Mouse (Mus musculus) neural tube, embryonic 15.5 days (tissue): ENCODE data around the gene Sh3rf3. TPM values are rescaled to one million over a fixed set of nuclear protein-coding genes. Genes with fewer than 3 reads are reported as not detected.

Experiments used
- ATAC-seq: fragments of 200-750 bp; cut with Nextera tagmentation; 2 replicates; pipeline ENCODE4 v1.8.0; 2017; ENCODE audit warnings: mild to moderate bottlenecking, moderate TSS enrichment, moderate library complexity; ENCODE audit not compliant: low FRiP score
- H3K27ac ChIP-seq: fragments of 300-500 bp; sonication (generic); replicated peaks from 2 replicates; pipeline ENCODE4 v1.5.1; 2015; ENCODE audit warnings: mild to moderate bottlenecking, inconsistent platforms
- H3K27me3 ChIP-seq: fragments of 300-500 bp; sonication (generic); replicated peaks from 2 replicates; pipeline ENCODE4 v1.6.1; 2015; ENCODE audit warnings: inconsistent platforms
- H3K36me3 ChIP-seq: fragments of 300-500 bp; sonication (generic); 2 replicates; pipeline ENCODE4 v1.6.1; 2015; ENCODE audit warnings: inconsistent platforms
- H3K4me1 ChIP-seq: fragments of 300-500 bp; sonication (generic); 2 replicates; pipeline ENCODE4 v1.6.1; 2015; ENCODE audit warnings: inconsistent platforms
- H3K4me2 ChIP-seq: fragments of 300-500 bp; sonication (generic); 2 replicates; pipeline ENCODE4 v1.6.1; 2015; ENCODE audit warnings: inconsistent platforms, mild to moderate bottlenecking, moderate library complexity
- H3K4me3 ChIP-seq: fragments of 300-500 bp; sonication (generic); replicated peaks from 2 replicates; pipeline ENCODE4 v1.5.1; 2015; ENCODE audit warnings: mild to moderate bottlenecking, inconsistent platforms
- H3K9ac ChIP-seq: fragments of 300-500 bp; sonication (generic); replicated peaks from 2 replicates; pipeline ENCODE4 v1.6.1; 2015; ENCODE audit warnings: mild to moderate bottlenecking, inconsistent platforms
- H3K9me3 ChIP-seq: fragments of 300-500 bp; sonication (generic); replicated peaks from 2 replicates; pipeline ENCODE4 v1.6.1; 2016; ENCODE audit warnings: inconsistent platforms
- WGBS: fragments of 180-500 bp; shearing (Covaris S2); methylation state at CpG from one replicate; pipeline ENCODE4 v1.1.7; 2015; ENCODE audit warnings: mixed read lengths; 5-methylcytosine and 5-hydroxymethylcytosine counted together
- microRNA-seq: library from miRNA; unstranded; fragments of <30 nt; microRNA quantifications from one replicate; pipeline ENCODE4, GENCODE M21; 2017
- polyA plus RNA-seq: library from polyadenylated mRNA; unstranded; fragments of >200 nt; fragmentation: Nextera tagmentation; extraction: Ambion mirVana; gene quantifications from 2 replicates; pipeline ENCODE4 v1.2.1, GENCODE M21; 2015

The Sh3rf3 gene
- polyA plus RNA-seq, 1 experiment from 2014 or later = 3.3 TPM

DNA sequence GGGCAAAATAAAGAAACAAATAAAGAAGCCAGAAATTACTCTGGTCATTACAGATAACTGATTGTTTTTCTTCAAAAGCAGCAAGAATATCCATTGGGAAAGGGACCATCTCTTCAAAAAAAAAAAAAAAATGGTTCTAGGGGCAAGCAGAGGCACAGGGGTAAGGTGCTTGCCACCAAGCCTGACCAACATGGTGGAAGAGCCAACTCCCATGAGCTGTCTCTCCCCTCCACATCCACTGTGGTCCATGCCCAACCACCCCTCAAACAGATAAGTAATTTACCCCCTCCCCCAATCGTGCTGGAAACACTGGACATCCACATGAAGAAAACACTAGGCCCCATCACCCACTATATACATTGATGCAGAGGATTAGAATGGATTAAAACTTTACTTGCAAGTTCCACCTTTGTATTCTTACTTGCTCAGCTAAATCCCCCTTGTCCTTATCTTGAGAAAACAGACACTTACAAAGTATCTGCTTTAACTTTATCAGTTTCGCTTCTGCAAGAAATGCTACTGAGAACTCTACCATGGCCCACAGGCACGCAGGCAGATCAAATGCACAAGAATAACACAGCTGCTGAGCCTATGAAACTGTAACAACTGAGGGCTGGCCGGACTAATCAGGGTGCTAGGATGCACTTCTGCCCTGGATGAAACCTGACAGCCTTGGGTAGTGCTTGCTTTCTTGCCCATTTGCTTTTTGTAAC lies 349.2 kb downstream of the Sh3rf3 start:
- 89% methylated on average over 4 of the region's 4 CpGs for WGBS
- H3K9ac ChIP-seq = no peak overlapping the region
- H3K27me3 ChIP-seq = no peaks in the 10 kb centered on the region

DNA sequence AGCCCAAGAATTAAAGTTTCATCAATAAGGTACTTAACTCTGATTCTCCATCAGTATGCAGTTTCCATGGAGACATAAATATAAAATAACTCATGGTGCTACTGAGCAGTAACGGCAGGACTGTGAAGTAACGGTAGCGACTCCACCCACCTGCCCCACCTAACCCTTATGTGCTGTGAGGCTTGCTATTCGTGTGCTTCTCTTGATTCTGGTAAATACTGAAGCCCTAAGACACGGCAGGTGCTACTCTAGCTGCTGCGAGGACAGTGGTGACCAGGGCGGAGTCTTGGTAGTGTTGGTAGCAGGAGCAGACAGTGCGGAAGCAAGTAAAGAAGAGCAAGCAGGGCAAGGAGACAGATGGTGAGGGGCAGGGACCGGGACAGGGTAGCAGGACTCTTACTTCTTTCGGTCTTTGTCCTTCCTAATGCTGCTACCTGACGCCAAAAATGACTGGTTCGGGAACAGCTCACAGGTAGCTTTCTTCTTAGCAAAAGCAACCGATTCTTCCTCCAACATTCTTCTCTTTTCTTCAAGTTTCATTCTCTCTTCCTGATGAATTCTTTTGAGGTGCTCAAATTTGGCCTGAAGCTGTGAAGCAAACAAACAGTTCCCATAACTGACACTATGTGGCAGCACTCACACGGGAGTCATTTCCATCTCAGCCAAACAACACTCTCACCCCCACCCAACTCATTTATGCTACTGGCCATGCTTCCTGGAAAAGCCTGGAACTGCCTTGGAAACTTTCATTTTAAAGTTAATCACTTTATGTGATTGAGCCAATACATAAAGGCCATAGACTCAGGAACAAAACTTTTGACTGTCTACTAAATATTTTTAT lies 353.2 kb downstream of the Sh3rf3 start:
- Histone ChIP-seq H3K27ac (no peak overlapping the region), H3K27me3 (no peaks in the 10 kb centered on the region), H3K4me3 (no peak overlapping the region), H3K36me3 (0 out of 2 replicates have a peak, but pooled peaks cover 2% of the 10 kb centered on the region), H3K4me2 (no peak overlapping the region), H3K9ac (no peak overlapping the region), H3K9me3 (no peaks in the 10 kb centered on the region), H3K4me1 (no peaks in the 10 kb centered on the region)
- 77% methylated on average over 14 of the region's 14 CpGs for WGBS
- ATAC-seq = no peak; the same call in 1 of the 2 replicates

More for the DNA sequence above, 349.2 kb downstream of the Sh3rf3 start:
- ATAC-seq = no peak
- H3K4me3 ChIP-seq = no peak overlapping the region
- H3K4me2 ChIP-seq = no peak overlapping the region
- no peaks in the 10 kb centered on the region for H3K4me1 ChIP-seq
- H3K27ac ChIP-seq = no peak overlapping the region
- H3K9me3 ChIP-seq = no peaks in the 10 kb centered on the region
- no peaks in the 10 kb centered on the region for H3K36me3 ChIP-seq

DNA sequence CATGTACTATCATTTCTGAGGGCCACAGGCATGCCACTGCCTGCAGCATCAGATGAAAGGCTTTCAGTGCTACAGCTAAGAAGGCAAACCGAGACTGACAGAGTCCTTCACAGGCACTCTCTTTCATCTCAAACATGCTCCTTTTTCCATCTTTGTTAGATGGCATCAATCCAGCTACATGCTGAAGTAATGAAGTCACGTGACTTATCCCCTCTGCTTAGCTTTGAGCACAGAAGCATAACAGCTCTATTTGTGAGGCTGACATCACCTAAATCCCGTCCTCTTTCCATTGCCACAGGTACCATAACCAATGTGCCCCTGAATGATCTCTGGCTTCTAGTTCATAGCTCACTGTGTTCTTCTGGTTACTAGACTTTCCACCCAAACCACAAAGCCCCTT lies 357.9 kb downstream of the Sh3rf3 start:
- 0 out of 2 replicates have a peak, but pooled peaks cover 4% of the 10 kb centered on the region for H3K36me3 ChIP-seq
- H3K4me2 ChIP-seq = no peak overlapping the region
- no peaks in the 10 kb centered on the region for H3K27me3 ChIP-seq
- H3K27ac ChIP-seq = no peak overlapping the region
- H3K9ac ChIP-seq = no peak overlapping the region
- WGBS = 79% methylated on average over 3 of the region's 3 CpGs
- no peaks in the 10 kb centered on the region for H3K9me3 ChIP-seq
- H3K4me3 ChIP-seq = no peak overlapping the region
- H3K4me1 ChIP-seq = no peaks in the 10 kb centered on the region
- no peak for ATAC-seq

DNA sequence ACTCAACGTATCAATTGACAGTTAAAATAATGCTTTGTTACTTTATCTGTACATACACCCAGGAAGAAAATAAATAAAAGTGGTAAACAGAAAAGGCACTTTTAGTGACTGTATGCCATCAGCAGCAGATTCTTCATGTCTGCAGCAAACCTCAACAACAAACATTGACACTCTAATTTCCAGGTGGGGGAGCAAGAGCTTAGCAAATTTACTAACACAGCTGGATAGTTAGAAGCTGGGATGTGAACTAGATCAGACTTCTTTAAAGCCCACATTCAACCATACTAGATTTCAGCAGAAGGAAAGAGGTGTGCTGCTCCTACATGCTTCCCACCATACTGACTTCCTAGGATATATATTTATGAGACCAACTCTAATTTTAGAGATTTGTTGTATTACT lies 359.4 kb downstream of the Sh3rf3 start:
- H3K4me1 ChIP-seq = no peaks in the 10 kb centered on the region
- 94% methylated on average over 1 of the region's 1 CpGs for WGBS
- no peak overlapping the region for H3K4me2 ChIP-seq
- no peak overlapping the region for H3K9ac ChIP-seq
- no peak overlapping the region for H3K27ac ChIP-seq
- H3K27me3 ChIP-seq = no peaks in the 10 kb centered on the region
- H3K36me3 ChIP-seq = peaks cover 13% of the 10 kb centered on the region
- H3K4me3 ChIP-seq = no peak overlapping the region
- no peaks in the 10 kb centered on the region for H3K9me3 ChIP-seq
- ATAC-seq = no peak

DNA sequence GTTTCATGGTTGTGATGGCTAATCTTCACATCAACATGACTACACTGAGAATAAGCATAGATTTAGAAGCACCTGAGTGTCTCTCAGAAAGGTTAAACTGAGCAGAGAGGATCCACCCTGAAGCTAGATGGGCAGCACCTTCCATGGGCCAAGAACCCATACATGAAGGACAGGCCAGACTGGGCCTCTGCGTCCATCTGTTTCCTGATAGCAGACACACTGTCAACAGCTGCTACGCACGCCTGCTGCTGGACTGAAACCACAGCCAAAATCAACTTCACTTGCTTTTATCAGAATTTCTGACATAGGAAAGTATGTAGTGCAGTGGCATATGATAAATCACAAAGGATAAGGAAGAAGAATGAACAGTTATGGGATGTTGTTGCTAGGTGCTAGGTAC lies 366.5 kb downstream of the Sh3rf3 start:
- WGBS = 83% methylated on average over 3 of the region's 3 CpGs

DNA sequence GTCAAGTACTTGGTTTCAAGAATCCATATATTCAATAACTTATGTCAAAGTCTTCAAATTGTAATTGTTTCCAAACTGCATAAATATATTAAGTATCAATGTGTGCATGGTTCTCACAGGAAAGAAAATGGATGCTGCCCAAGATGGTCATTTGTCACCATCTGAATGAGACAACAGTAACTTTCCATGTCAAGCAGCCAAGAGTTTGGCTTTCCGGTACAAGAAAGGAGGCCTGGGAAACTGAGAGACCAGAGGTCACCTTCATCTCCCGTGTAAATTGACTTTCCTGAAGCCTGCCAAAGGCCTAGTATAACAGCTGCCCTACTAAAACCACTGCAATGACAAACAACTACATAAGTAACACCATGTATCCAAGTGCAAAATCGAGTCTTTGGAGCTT lies 369.1 kb downstream of the Sh3rf3 start:
- H3K4me2 ChIP-seq = no peak overlapping the region
- H3K36me3 ChIP-seq = peaks cover 5% of the 10 kb centered on the region
- no peak for ATAC-seq
- no peaks in the 10 kb centered on the region for H3K9me3 ChIP-seq
- no peak overlapping the region for H3K4me3 ChIP-seq
- H3K27ac ChIP-seq = no peak overlapping the region
- no peak overlapping the region for H3K9ac ChIP-seq
- no peaks in the 10 kb centered on the region for H3K27me3 ChIP-seq
- 72% methylated on average over 3 of the region's 3 CpGs for WGBS
- H3K4me1 ChIP-seq = no peaks in the 10 kb centered on the region

More for the DNA sequence above, 366.5 kb downstream of the Sh3rf3 start:
- Histone ChIP-seq H3K27ac (no peak overlapping the region), H3K36me3 (peaks cover 14% of the 10 kb centered on the region), H3K9ac (no peak overlapping the region), H3K27me3 (no peaks in the 10 kb centered on the region), H3K4me1 (no peaks in the 10 kb centered on the region), H3K4me3 (no peak overlapping the region), H3K4me2 (no peak overlapping the region), H3K9me3 (no peaks in the 10 kb centered on the region)
- ATAC-seq = no peak

Small RNA genes lying within 50 kb of the gene (microRNA-seq; reads per million reads assigned to microRNA genes)
- gene Gm27672 = not detected

Other genes with a start within 250 kb of the Sh3rf3 start
- gene Edar, start 137.7 kb upstream of the Sh3rf3 start, polyA plus RNA-seq = 0.06 and 0.28 TPM in 2 replicates
- gene Gm17542, start 95.1 kb upstream of the Sh3rf3 start, polyA plus RNA-seq = not detected in 2 replicates